In the genomic region with DNA sequence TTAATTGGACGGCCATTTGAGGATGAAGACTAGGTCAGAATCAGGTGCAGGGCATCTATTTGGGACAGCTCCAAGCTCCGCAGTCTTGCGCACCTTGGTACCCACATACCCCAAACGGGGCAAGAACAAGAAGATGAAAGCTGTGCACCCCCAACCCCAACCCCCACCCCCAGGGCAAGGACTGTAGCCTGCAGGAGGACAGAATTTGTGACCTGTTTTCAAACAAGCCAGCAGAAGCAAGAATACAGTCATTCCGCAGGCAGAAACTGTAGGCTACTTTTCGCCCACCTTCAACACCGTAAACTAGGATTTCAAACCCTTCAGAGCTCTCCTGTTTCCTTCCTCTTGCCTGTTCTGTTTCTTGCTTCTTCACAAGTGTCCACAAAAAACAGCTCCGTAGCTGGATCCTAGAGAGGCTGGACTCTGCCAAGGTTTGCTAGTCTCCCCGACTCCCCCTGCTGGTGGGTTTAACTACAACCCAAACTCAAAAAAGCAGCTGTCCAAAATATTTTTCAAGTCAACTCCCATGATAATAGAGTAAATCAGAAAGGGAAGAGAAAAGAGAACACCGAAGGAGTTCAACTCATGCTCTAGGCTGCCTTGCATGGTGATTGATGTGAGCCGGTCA, we compare ENCODE assay signal across 8 mouse cellular contexts.
A peak's percentile ranks its signal among the peaks of the same experiment; 100 is the strongest.
DNase-seq lines count a peak whose midpoint lies in the region; ATAC-seq and TF ChIP-seq lines count a peak whose summit lies in the region.
"Had no signal": no experiment of that assay in that cellular context is flagged by ENCODE, and none has a peak within 500 bp of the region (broad histone marks: within the 10 kb centered on the region; RNA-seq: fewer than 3 reads in every experiment).

No protein-coding gene starts in this region.

- H3K4me1 ChIP-seq in E14TG2a.4 (replicated peaks; ENCODE audit: low read depth, low read length) = peaks cover 7% of the 10 kb centered on the region
- peaks cover 39% of the 10 kb centered on the region for H3K4me1 ChIP-seq in midbrain, embryonic 13.5 days (replicated peaks)

- H3K4me2 ChIP-seq in midbrain, embryonic 13.5 days (replicated peaks) = no peak overlapping the region

- DNase-seq in R1 (ENCODE audit: low read depth, low spot score) = peak; percentile 82
- peak; percentile 86 for DNase-seq in embryo, embryonic 11 days
- peak; percentile 21 to 25 for DNase-seq in heart, postnatal 36 days
- DNase-seq in layer of hippocampus, postnatal 10 days (ENCODE audit: low spot score in 2 of 2) = peak; percentile 68 to 78
- peak; percentile 36 to 74 for DNase-seq in thymus, postnatal 10 days (ENCODE audit: low spot score in 2 of 2)

- TF ChIP-seq CTCF in E14TG2a.4 (conservative IDR thresholded peaks at IDR 0.05; ENCODE audit: low read length) = peak; percentile 82

- peak; percentile 31; the same call in 1 of the 2 replicates for ATAC-seq in midbrain, embryonic 13.5 days

- H3K9me3 ChIP-seq in E14TG2a.4 (ENCODE audit: low read length) = no peaks in the 10 kb centered on the region
- no peaks in the 10 kb centered on the region for H3K9me3 ChIP-seq in midbrain, embryonic 13.5 days

- no peaks in the 10 kb centered on the region for H3K27me3 ChIP-seq in E14TG2a.4 (ENCODE audit: insufficient read depth, low read length)
- no peaks in the 10 kb centered on the region for H3K27me3 ChIP-seq in midbrain, embryonic 13.5 days

- H3K4me3 ChIP-seq in E14TG2a.4 (replicated peaks; ENCODE audit: low read length) = no peak overlapping the region
- no peak overlapping the region for H3K4me3 ChIP-seq in midbrain, embryonic 13.5 days (replicated peaks)
- H3K4me3 ChIP-seq: myocyte had no signal

- no peak overlapping the region for H3K9ac ChIP-seq in midbrain, embryonic 13.5 days (replicated peaks)

- no peaks in the 10 kb centered on the region for H3K36me3 ChIP-seq in E14TG2a.4 (ENCODE audit: insufficient read depth, low read length)
- H3K36me3 ChIP-seq in midbrain, embryonic 13.5 days = no peaks in the 10 kb centered on the region

- H3K27ac ChIP-seq in midbrain, embryonic 13.5 days = no peak overlapping the region

- WGBS in midbrain, embryonic 13.5 days = 65% methylated on average over 11 of the region's 11 CpGs

- intact Hi-C loops in heart, postnatal 36 days (cut with DNase I) = loop anchor here (5.0 kb wide), 1 partner anchor 676 kb away; no protein-coding TSS in a partner anchor

Comparison
In these comparisons a context has a peak if more than half of its experiments do, and no peak if none do; other contexts are left out.
1. DNase-seq: peak in every context shown above with its lines; median percentile 86 in embryo, embryonic 11 days; 82 in R1; 73 in layer of hippocampus, postnatal 10 days; 55 in thymus, postnatal 10 days; 23 in heart, postnatal 36 days.